Mouse (Mus musculus) kidney, adult 9 months (tissue): Measurements from ENCODE around the gene Mroh7.

Source experiments
- DNase-seq: peaks from one replicate; pipeline ENCODE4 v3.0.0; 2022

Gene Mroh7

GRCm38 (mm10) chr4:106693841-106694430 lies 36.8 kb downstream of the Mroh7 start:
- DNase-seq: no peak

GRCm38 (mm10) chr4:106688636-106689296 lies 42.0 kb downstream of the Mroh7 start:
- no peak for DNase-seq

- DNase-seq: no peak
Observed at GRCm38 (mm10) chr4:106680955-106681354, 49.8 kb downstream of the Mroh7 start.

- DNase-seq: no peak
Observed at GRCm38 (mm10) chr4:106679152-106679551, 51.6 kb downstream of the Mroh7 start.

GRCm38 (mm10) chr4:106678442-106679118 lies 52.1 kb downstream of the Mroh7 start, which contains the start of gene Ttc4:
Ttc4 (minus strand) TSS chr4:106678944.
- peak; percentile 90 for DNase-seq

- DNase-seq: peak; percentile 64
Observed at GRCm38 (mm10) chr4:106676749-106677148, 54.0 kb downstream of the Mroh7 start.

GRCm38 (mm10) chr4:106666546-106666945 lies 64.2 kb downstream of the Mroh7 start:
- DNase-seq: no peak

GRCm38 (mm10) chr4:106665673-106666072 lies 65.1 kb downstream of the Mroh7 start:
- no peak for DNase-seq

- no peak for DNase-seq
Observed at GRCm38 (mm10) chr4:106665269-106665668, 65.5 kb downstream of the Mroh7 start.

GRCm38 (mm10) chr4:106664697-106665096 lies 66.0 kb downstream of the Mroh7 start:
- peak; percentile 63 for DNase-seq

- no peak for DNase-seq
Observed at GRCm38 (mm10) chr4:106663956-106664470, 66.7 kb downstream of the Mroh7 start.

GRCm38 (mm10) chr4:106655681-106656080 lies 75.0 kb downstream of the Mroh7 start:
- DNase-seq: no peak

GRCm38 (mm10) chr4:106653051-106653450 lies 77.7 kb downstream of the Mroh7 start:
- no peak for DNase-seq

GRCm38 (mm10) chr4:106652546-106652945 lies 78.2 kb downstream of the Mroh7 start:
- no peak for DNase-seq

- peak; percentile 98 for DNase-seq
Observed at GRCm38 (mm10) chr4:106650833-106651527, 79.7 kb downstream of the Mroh7 start, which contains the start of gene Pars2. Pars2 (plus strand) TSS chr4:106651069.

GRCm38 (mm10) chr4:106647137-106647536 lies 83.6 kb downstream of the Mroh7 start:
- peak; percentile 54 for DNase-seq

- no peak for DNase-seq
Observed at GRCm38 (mm10) chr4:106645797-106646196, 84.9 kb downstream of the Mroh7 start.

GRCm38 (mm10) chr4:106644218-106644610 lies 86.5 kb downstream of the Mroh7 start:
- DNase-seq: no peak

GRCm38 (mm10) chr4:106643483-106644217 lies 87.1 kb downstream of the Mroh7 start:
- DNase-seq: no peak

- no peak for DNase-seq
Observed at GRCm38 (mm10) chr4:106634086-106634479, 96.6 kb downstream of the Mroh7 start.

GRCm38 (mm10) chr4:106633281-106634085 lies 97.2 kb downstream of the Mroh7 start:
- no peak for DNase-seq

GRCm38 (mm10) chr4:106632313-106632712 lies 98.4 kb downstream of the Mroh7 start:
- no peak for DNase-seq
